Comparison of ENCODE assay signal across 8 mouse cellular contexts in the genomic region with DNA sequence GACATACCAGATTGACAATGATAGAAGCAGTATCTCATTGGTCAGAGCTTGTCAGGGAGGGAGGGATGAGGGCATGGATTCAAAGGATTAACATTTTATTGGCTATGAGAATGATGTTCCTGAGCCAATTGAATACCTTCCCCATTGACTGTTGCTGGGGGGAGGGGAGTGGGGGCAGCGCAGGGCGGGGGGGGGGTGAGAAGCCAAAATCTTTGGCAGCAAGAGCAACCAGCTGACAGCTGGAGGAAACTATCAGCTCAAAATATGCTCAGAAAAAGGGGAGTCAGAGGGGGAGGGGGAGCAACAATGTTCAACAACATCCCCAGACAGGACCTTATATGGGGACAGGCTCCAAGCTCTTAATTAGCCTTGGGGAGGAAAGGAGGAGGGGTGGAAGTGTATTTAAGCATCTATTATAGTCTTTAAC. TPM values are rescaled to one million over a fixed set of nuclear protein-coding genes. Genes with fewer than 3 reads are reported as not detected.
DNase-seq lines count a peak whose midpoint lies in the region; ATAC-seq and TF ChIP-seq lines count a peak whose summit lies in the region.

No protein-coding gene starts in this region.

- peak overlapping the region; percentile 46 for H3K4me2 ChIP-seq in embryonic facial prominence, embryonic 15.5 days (replicated peaks)
- H3K4me2 ChIP-seq in hindbrain, embryonic 15.5 days, result peak overlapping the region; percentile 63
- H3K4me2 ChIP-seq in liver, embryonic 16.5 days (ENCODE audit: low read depth, low read length), result peak overlapping the region; percentile 10; the same call in 1 of the 2 replicates

- no peak for TF ChIP-seq POLR2A in small intestine, adult 2 months (IDR thresholded peaks at IDR 0.05; ENCODE audit: low read depth, low read length)

- H3K4me1 ChIP-seq in embryonic facial prominence, embryonic 15.5 days, result peaks cover 17% of the 10 kb centered on the region
- peaks cover 16% of the 10 kb centered on the region for H3K4me1 ChIP-seq in hindbrain, embryonic 15.5 days (replicated peaks)
- peaks cover 7% of the 10 kb centered on the region for H3K4me1 ChIP-seq in liver, embryonic 16.5 days (ENCODE audit: control insufficient read depth, low read depth, low read length)
- peaks cover 10% of the 10 kb centered on the region; the same call in 1 of the 2 replicates for H3K4me1 ChIP-seq in small intestine, adult 2 months (ENCODE audit: control insufficient read depth, insufficient read depth, insufficient read length, low read length)

- no peak for TF ChIP-seq CTCF in small intestine, adult 2 months (IDR thresholded peaks at IDR 0.05; ENCODE audit: extremely low read depth, insufficient read length, insufficient replicate concordance, low read depth, low read length)

- no peaks in the 10 kb centered on the region for H3K27me3 ChIP-seq in embryonic facial prominence, embryonic 15.5 days
- no peaks in the 10 kb centered on the region for H3K27me3 ChIP-seq in hindbrain, embryonic 15.5 days
- H3K27me3 ChIP-seq in liver, embryonic 16.5 days (ENCODE audit: control insufficient read depth, insufficient read depth, low read depth, low read length), result peaks cover 16% of the 10 kb centered on the region
- no peaks in the 10 kb centered on the region for H3K27me3 ChIP-seq in small intestine, adult 2 months (ENCODE audit: control insufficient read depth, insufficient read depth, low read length)

- ATAC-seq in embryonic facial prominence, embryonic 15.5 days (ENCODE audit: insufficient number of reproducible peaks, low FRiP score, low TSS enrichment, low read depth), result peak; percentile 88
- peak; percentile 94 for ATAC-seq in hindbrain, embryonic 15.5 days (ENCODE audit: low FRiP score, low read depth)
- ATAC-seq in liver, embryonic 16.5 days (ENCODE audit: low read depth), result peak; percentile 48

- peaks cover 14% of the 10 kb centered on the region; the same call in 1 of the 2 replicates for H3K36me3 ChIP-seq in embryonic facial prominence, embryonic 15.5 days
- H3K36me3 ChIP-seq in hindbrain, embryonic 15.5 days, result no peaks in the 10 kb centered on the region
- H3K36me3 ChIP-seq in liver, embryonic 16.5 days (ENCODE audit: control insufficient read depth, insufficient read depth), result no peaks in the 10 kb centered on the region
- no peaks in the 10 kb centered on the region for H3K36me3 ChIP-seq in small intestine, adult 2 months (ENCODE audit: control insufficient read depth, insufficient read depth, low read length)

- peak overlapping the region; percentile 91 for H3K27ac ChIP-seq in embryonic facial prominence, embryonic 15.5 days (replicated peaks)
- peak overlapping the region; percentile 87 for H3K27ac ChIP-seq in hindbrain, embryonic 15.5 days (replicated peaks)
- H3K27ac ChIP-seq in liver, embryonic 16.5 days (ENCODE audit: low read length), result no peak overlapping the region
- H3K27ac ChIP-seq in small intestine, adult 2 months (ENCODE audit: insufficient read depth, low read depth, low read length), result peak overlapping the region; percentile 39; the same call in 1 of the 2 replicates

- WGBS in embryonic facial prominence, embryonic 15.5 days, result 0% methylated on average over 2 of the region's 2 CpGs
- WGBS in hindbrain, embryonic 15.5 days, result 5% methylated on average over 2 of the region's 2 CpGs
- 0% methylated on average over 2 of the region's 2 CpGs for WGBS in liver, embryonic 16.5 days (ENCODE audit: insufficient replicate concordance)
- WGBS in small intestine, adult 2 months, result 0% methylated on average over 2 of the region's 2 CpGs

- peak; percentile 48 to 73 for DNase-seq in layer of hippocampus, adult 18-20 months (ENCODE audit: low spot score in 2 of 2)
- no peak for DNase-seq in layer of hippocampus, postnatal 36 days
- no peak for DNase-seq in thymus, postnatal 0 days (ENCODE audit: low spot score)
- DNase-seq in spleen, postnatal 36 days (ENCODE audit: low spot score in 2 of 2), result no peak

- H3K4me3 ChIP-seq in embryonic facial prominence, embryonic 15.5 days (replicated peaks), result peak overlapping the region; percentile 25
- H3K4me3 ChIP-seq in hindbrain, embryonic 15.5 days, result peak overlapping the region; percentile 34; the same call in 1 of the 2 replicates
- no peak overlapping the region for H3K4me3 ChIP-seq in liver, embryonic 16.5 days (ENCODE audit: low read depth, low read length)
- H3K4me3 ChIP-seq in small intestine, adult 2 months (ENCODE audit: low read depth, low read length), result no peak overlapping the region

- no peak overlapping the region for H3K9ac ChIP-seq in embryonic facial prominence, embryonic 15.5 days
- no peak overlapping the region for H3K9ac ChIP-seq in hindbrain, embryonic 15.5 days
- H3K9ac ChIP-seq in liver, embryonic 16.5 days (ENCODE audit: low read depth, low read length), result no peak overlapping the region

- no peaks in the 10 kb centered on the region for H3K9me3 ChIP-seq in embryonic facial prominence, embryonic 15.5 days (replicated peaks)
- H3K9me3 ChIP-seq in hindbrain, embryonic 15.5 days, result no peaks in the 10 kb centered on the region
- no peaks in the 10 kb centered on the region for H3K9me3 ChIP-seq in liver, embryonic 16.5 days (replicated peaks; ENCODE audit: control insufficient read depth, low read length)

RNA-seq across cellular contexts. Expression of gene B4galt3, which starts 6.9 kb away (rescaled TPM):
- 10 to 100 TPM; 71.0 to 71.4 TPM for total RNA-seq in layer of hippocampus, adult 18-20 months (2021)
- 10 to 100 TPM; 68.5 to 76.8 TPM for total RNA-seq in layer of hippocampus, postnatal 36 days (2021)
- 75.5 and 86.7 TPM in 2 replicates for polyA plus RNA-seq in embryonic facial prominence, embryonic 15.5 days (2015; fragmentation: Nextera tagmentation; extraction: Ambion mirVana)
- 105 and 107 TPM in 2 replicates for polyA plus RNA-seq in hindbrain, embryonic 15.5 days (2015; fragmentation: Nextera tagmentation; extraction: Ambion mirVana)
- 22.6 and 23.2 TPM in 2 replicates for polyA plus RNA-seq in liver, embryonic 16.5 days (2015; fragmentation: Nextera tagmentation; extraction: Ambion mirVana)
- 38.5 and 78.5 TPM in 2 replicates for polyA plus RNA-seq in small intestine, adult 2 months (2012; rRNA removed)
- polyA plus RNA-seq in thymus, postnatal 0 days (2015; fragmentation: Nextera tagmentation; extraction: Ambion mirVana), result 43.9 and 50.6 TPM in 2 replicates

RNA-seq across cellular contexts. Expression of gene Ndufs2, which starts 12.0 kb away (rescaled TPM):
- total RNA-seq in layer of hippocampus, adult 18-20 months (2021), result 100 to 1,000 TPM; 270 to 277 TPM
- total RNA-seq in layer of hippocampus, postnatal 36 days (2021), result 100 to 1,000 TPM; 275 to 286 TPM
- polyA plus RNA-seq in embryonic facial prominence, embryonic 15.5 days (2015; fragmentation: Nextera tagmentation; extraction: Ambion mirVana), result 217 and 248 TPM in 2 replicates
- 233 and 245 TPM in 2 replicates for polyA plus RNA-seq in hindbrain, embryonic 15.5 days (2015; fragmentation: Nextera tagmentation; extraction: Ambion mirVana)
- polyA plus RNA-seq in liver, embryonic 16.5 days (2015; fragmentation: Nextera tagmentation; extraction: Ambion mirVana), result 138 and 143 TPM in 2 replicates
- polyA plus RNA-seq in small intestine, adult 2 months (2012; rRNA removed), result 79.8 and 116 TPM in 2 replicates
- 215 and 218 TPM in 2 replicates for polyA plus RNA-seq in thymus, postnatal 0 days (2015; fragmentation: Nextera tagmentation; extraction: Ambion mirVana)

RNA-seq across cellular contexts. Expression of gene Adamts4, which starts 13.0 kb away (rescaled TPM):
- 10 to 100 TPM; 10.9 to 11.9 TPM for total RNA-seq in layer of hippocampus, adult 18-20 months (2021)
- 10 to 100 TPM; 15.1 to 15.5 TPM for total RNA-seq in layer of hippocampus, postnatal 36 days (2021)
- polyA plus RNA-seq in embryonic facial prominence, embryonic 15.5 days (2015; fragmentation: Nextera tagmentation; extraction: Ambion mirVana), result 26.0 and 26.6 TPM in 2 replicates
- polyA plus RNA-seq in hindbrain, embryonic 15.5 days (2015; fragmentation: Nextera tagmentation; extraction: Ambion mirVana), result 5.6 and 6.2 TPM in 2 replicates
- polyA plus RNA-seq in liver, embryonic 16.5 days (2015; fragmentation: Nextera tagmentation; extraction: Ambion mirVana), result 0.48 and 0.64 TPM in 2 replicates
- 1.5 and 2.6 TPM in 2 replicates for polyA plus RNA-seq in small intestine, adult 2 months (2012; rRNA removed)
- 0.68 and 0.86 TPM in 2 replicates for polyA plus RNA-seq in thymus, postnatal 0 days (2015; fragmentation: Nextera tagmentation; extraction: Ambion mirVana)

RNA-seq across cellular contexts. Expression of gene Ppox, which starts 17.8 kb away (rescaled TPM):
- total RNA-seq in layer of hippocampus, adult 18-20 months (2021), result 10 to 100 TPM; 23.2 to 25.3 TPM
- 10 to 100 TPM; 28.0 to 31.4 TPM for total RNA-seq in layer of hippocampus, postnatal 36 days (2021)
- polyA plus RNA-seq in embryonic facial prominence, embryonic 15.5 days (2015; fragmentation: Nextera tagmentation; extraction: Ambion mirVana), result 56.9 and 58.2 TPM in 2 replicates
- polyA plus RNA-seq in hindbrain, embryonic 15.5 days (2015; fragmentation: Nextera tagmentation; extraction: Ambion mirVana), result 44.2 and 53.6 TPM in 2 replicates
- 205 and 206 TPM in 2 replicates for polyA plus RNA-seq in liver, embryonic 16.5 days (2015; fragmentation: Nextera tagmentation; extraction: Ambion mirVana)
- polyA plus RNA-seq in small intestine, adult 2 months (2012; rRNA removed), result 15.4 and 23.4 TPM in 2 replicates
- polyA plus RNA-seq in thymus, postnatal 0 days (2015; fragmentation: Nextera tagmentation; extraction: Ambion mirVana), result 34.2 and 34.3 TPM in 2 replicates

RNA-seq across cellular contexts. Expression of gene Usp21, which starts 24.6 kb away (rescaled TPM):
- 10 to 100 TPM; 60.9 to 61.3 TPM for total RNA-seq in layer of hippocampus, adult 18-20 months (2021)
- total RNA-seq in layer of hippocampus, postnatal 36 days (2021), result 10 to 100 TPM; 66.9 to 70.5 TPM
- 85.1 and 91.1 TPM in 2 replicates for polyA plus RNA-seq in embryonic facial prominence, embryonic 15.5 days (2015; fragmentation: Nextera tagmentation; extraction: Ambion mirVana)
- 99.8 and 106 TPM in 2 replicates for polyA plus RNA-seq in hindbrain, embryonic 15.5 days (2015; fragmentation: Nextera tagmentation; extraction: Ambion mirVana)
- polyA plus RNA-seq in liver, embryonic 16.5 days (2015; fragmentation: Nextera tagmentation; extraction: Ambion mirVana), result 23.1 and 25.3 TPM in 2 replicates
- polyA plus RNA-seq in small intestine, adult 2 months (2012; rRNA removed), result 18.3 and 30.2 TPM in 2 replicates
- polyA plus RNA-seq in thymus, postnatal 0 days (2015; fragmentation: Nextera tagmentation; extraction: Ambion mirVana), result 39.5 and 42.7 TPM in 2 replicates

Comparison
In these comparisons a context has a peak if more than half of its experiments do, and no peak if none do; other contexts are left out.
1. DNase-seq: peak in layer of hippocampus, adult 18-20 months (2 of 2); none in layer of hippocampus, postnatal 36 days (0 of 2), thymus, postnatal 0 days (single experiment) and spleen, postnatal 36 days (0 of 2).
2. H3K4me2 ChIP-seq: peak in every context shown above with its lines; median percentile 63 in hindbrain, embryonic 15.5 days; 46 in embryonic facial prominence, embryonic 15.5 days; 10 in liver, embryonic 16.5 days.
3. H3K4me3 ChIP-seq: peak in embryonic facial prominence, embryonic 15.5 days (single experiment) and hindbrain, embryonic 15.5 days (single experiment); none in liver, embryonic 16.5 days (single experiment) and small intestine, adult 2 months (single experiment).
4. Peak in every context shown above with its lines, with median percentiles within 50 percentile points of each other: ATAC-seq.